Mouse (Mus musculus): Measurements from ENCODE around the gene Nup54. TPM values are rescaled to one million over a fixed set of nuclear protein-coding genes. Genes with fewer than 3 reads are reported as not detected.

The Nup54 gene
- polyA plus RNA-seq, 1 experiment = 13.4 TPM

GRCm38 (mm10) chr5:92392542-92392941, 42.5 kb downstream of the Nup54 start:
- no peaks in the 10 kb centered on the region for H3K27me3 ChIP-seq (ENCODE audit: control insufficient read depth, insufficient read depth, insufficient read length)
- no peaks in the 10 kb centered on the region for H3K36me3 ChIP-seq (ENCODE audit: control insufficient read depth, insufficient read depth)
- no peaks in the 10 kb centered on the region for H3K79me3 ChIP-seq (ENCODE audit: low read depth)
- no peak overlapping the region for H3ac ChIP-seq (ENCODE audit: control insufficient read depth, insufficient read length, low read depth)
- no peaks in the 10 kb centered on the region for H3K79me2 ChIP-seq (ENCODE audit: control insufficient read depth, insufficient read depth)
- TF ChIP-seq CTCF (IDR thresholded peaks at IDR 0.05; ENCODE audit: control insufficient read depth, insufficient read depth, insufficient read length) (no peak), MYOD1 (IDR thresholded peaks at IDR 0.05; ENCODE audit: control insufficient read depth, insufficient read length, low read depth) (no peak), FOSL1 (IDR thresholded peaks at IDR 0.05; ENCODE audit: insufficient read depth, low read length, poor library complexity, severe bottlenecking) (no peak), USF1 (IDR thresholded peaks at IDR 0.05; ENCODE audit: low read depth) (no peak), CEBPB (IDR thresholded peaks at IDR 0.05; ENCODE audit: low read depth) (no peak), MAX (IDR thresholded peaks at IDR 0.05) (no peak), MYOG (IDR thresholded peaks at IDR 0.05; ENCODE audit: control insufficient read depth, extremely low read depth, insufficient read length) (no peak)
- no peak overlapping the region for H3K4me3 ChIP-seq (ENCODE audit: insufficient read depth, poor library complexity, severe bottlenecking)

- no peak overlapping the region for H3K4me3 ChIP-seq (ENCODE audit: insufficient read depth, poor library complexity, severe bottlenecking)
- H3ac ChIP-seq (ENCODE audit: control insufficient read depth, insufficient read length, low read depth) = no peak overlapping the region
- no peaks in the 10 kb centered on the region for H3K36me3 ChIP-seq (ENCODE audit: control insufficient read depth, insufficient read depth)
- no peak for TF ChIP-seq MAX (IDR thresholded peaks at IDR 0.05)
- TF ChIP-seq CTCF (IDR thresholded peaks at IDR 0.05; ENCODE audit: control insufficient read depth, insufficient read depth, insufficient read length) = no peak
- TF ChIP-seq MYOG (IDR thresholded peaks at IDR 0.05; ENCODE audit: control insufficient read depth, extremely low read depth, insufficient read length) = no peak
- TF ChIP-seq FOSL1 (IDR thresholded peaks at IDR 0.05; ENCODE audit: insufficient read depth, low read length, poor library complexity, severe bottlenecking) = no peak
- no peak for TF ChIP-seq MYOD1 (IDR thresholded peaks at IDR 0.05; ENCODE audit: control insufficient read depth, insufficient read length, low read depth)
- TF ChIP-seq USF1 (IDR thresholded peaks at IDR 0.05; ENCODE audit: low read depth) = no peak
- no peak for TF ChIP-seq CEBPB (IDR thresholded peaks at IDR 0.05; ENCODE audit: low read depth)
- no peaks in the 10 kb centered on the region for H3K79me3 ChIP-seq (ENCODE audit: low read depth)
- H3K27me3 ChIP-seq (ENCODE audit: control insufficient read depth, insufficient read depth, insufficient read length) = no peaks in the 10 kb centered on the region
- H3K79me2 ChIP-seq (ENCODE audit: control insufficient read depth, insufficient read depth) = no peaks in the 10 kb centered on the region
These were observed 44.4 kb downstream of the Nup54 start for GRCm38 (mm10) chr5:92390615-92391014.

GRCm38 (mm10) chr5:92389977-92390376, 45.0 kb downstream of the Nup54 start:
- no peaks in the 10 kb centered on the region for H3K27me3 ChIP-seq (ENCODE audit: control insufficient read depth, insufficient read depth, insufficient read length)
- no peaks in the 10 kb centered on the region for H3K36me3 ChIP-seq (ENCODE audit: control insufficient read depth, insufficient read depth)
- no peaks in the 10 kb centered on the region for H3K79me3 ChIP-seq (ENCODE audit: low read depth)
- no peaks in the 10 kb centered on the region for H3K79me2 ChIP-seq (ENCODE audit: control insufficient read depth, insufficient read depth)
- TF ChIP-seq FOSL1 (IDR thresholded peaks at IDR 0.05; ENCODE audit: insufficient read depth, low read length, poor library complexity, severe bottlenecking) (no peak), MYOG (IDR thresholded peaks at IDR 0.05; ENCODE audit: control insufficient read depth, extremely low read depth, insufficient read length) (no peak), MAX (IDR thresholded peaks at IDR 0.05) (no peak), MYOD1 (IDR thresholded peaks at IDR 0.05; ENCODE audit: control insufficient read depth, insufficient read length, low read depth) (peak; percentile 95)
- no peak overlapping the region for H3K4me3 ChIP-seq (ENCODE audit: insufficient read depth, poor library complexity, severe bottlenecking)
- no peak overlapping the region for H3ac ChIP-seq (ENCODE audit: control insufficient read depth, insufficient read length, low read depth)

- H3K79me3 ChIP-seq (ENCODE audit: low read depth) = no peaks in the 10 kb centered on the region
- TF ChIP-seq USF1 (IDR thresholded peaks at IDR 0.05; ENCODE audit: low read depth) (no peak), MYOD1 (IDR thresholded peaks at IDR 0.05; ENCODE audit: control insufficient read depth, insufficient read length, low read depth) (no peak), CTCF (IDR thresholded peaks at IDR 0.05; ENCODE audit: control insufficient read depth, insufficient read depth, insufficient read length) (no peak), FOSL1 (IDR thresholded peaks at IDR 0.05; ENCODE audit: insufficient read depth, low read length, poor library complexity, severe bottlenecking) (no peak), MYOG (IDR thresholded peaks at IDR 0.05; ENCODE audit: control insufficient read depth, extremely low read depth, insufficient read length) (no peak), MAX (IDR thresholded peaks at IDR 0.05) (no peak), CEBPB (IDR thresholded peaks at IDR 0.05; ENCODE audit: low read depth) (no peak)
- no peaks in the 10 kb centered on the region for H3K79me2 ChIP-seq (ENCODE audit: control insufficient read depth, insufficient read depth)
- H3ac ChIP-seq (ENCODE audit: control insufficient read depth, insufficient read length, low read depth) = no peak overlapping the region
- no peaks in the 10 kb centered on the region for H3K36me3 ChIP-seq (ENCODE audit: control insufficient read depth, insufficient read depth)
- H3K4me3 ChIP-seq (ENCODE audit: insufficient read depth, poor library complexity, severe bottlenecking) = no peak overlapping the region
- no peaks in the 10 kb centered on the region for H3K27me3 ChIP-seq (ENCODE audit: control insufficient read depth, insufficient read depth, insufficient read length)
These were observed 47.6 kb downstream of the Nup54 start for GRCm38 (mm10) chr5:92387433-92387832.

- TF ChIP-seq FOSL1 (IDR thresholded peaks at IDR 0.05; ENCODE audit: insufficient read depth, low read length, poor library complexity, severe bottlenecking) (no peak), CTCF (IDR thresholded peaks at IDR 0.05; ENCODE audit: control insufficient read depth, insufficient read depth, insufficient read length) (no peak), MYOG (IDR thresholded peaks at IDR 0.05; ENCODE audit: control insufficient read depth, extremely low read depth, insufficient read length) (no peak), MYOD1 (IDR thresholded peaks at IDR 0.05; ENCODE audit: control insufficient read depth, insufficient read length, low read depth) (no peak), CEBPB (IDR thresholded peaks at IDR 0.05; ENCODE audit: low read depth) (no peak), USF1 (IDR thresholded peaks at IDR 0.05; ENCODE audit: low read depth) (no peak), MAX (IDR thresholded peaks at IDR 0.05) (no peak)
- H3K4me3 ChIP-seq (ENCODE audit: insufficient read depth, poor library complexity, severe bottlenecking) = no peak overlapping the region
- no peaks in the 10 kb centered on the region for H3K27me3 ChIP-seq (ENCODE audit: control insufficient read depth, insufficient read depth, insufficient read length)
- H3ac ChIP-seq (ENCODE audit: control insufficient read depth, insufficient read length, low read depth) = no peak overlapping the region
- no peaks in the 10 kb centered on the region for H3K36me3 ChIP-seq (ENCODE audit: control insufficient read depth, insufficient read depth)
- no peaks in the 10 kb centered on the region for H3K79me2 ChIP-seq (ENCODE audit: control insufficient read depth, insufficient read depth)
- H3K79me3 ChIP-seq (ENCODE audit: low read depth) = no peaks in the 10 kb centered on the region
These were observed 48.4 kb downstream of the Nup54 start for GRCm38 (mm10) chr5:92386643-92387042.

- no peaks in the 10 kb centered on the region for H3K36me3 ChIP-seq (ENCODE audit: control insufficient read depth, insufficient read depth)
- no peak overlapping the region for H3ac ChIP-seq (ENCODE audit: control insufficient read depth, insufficient read length, low read depth)
- no peak overlapping the region for H3K4me3 ChIP-seq (ENCODE audit: insufficient read depth, poor library complexity, severe bottlenecking)
- TF ChIP-seq FOSL1 (IDR thresholded peaks at IDR 0.05; ENCODE audit: insufficient read depth, low read length, poor library complexity, severe bottlenecking) (no peak), MYOG (IDR thresholded peaks at IDR 0.05; ENCODE audit: control insufficient read depth, extremely low read depth, insufficient read length) (no peak), MAX (IDR thresholded peaks at IDR 0.05) (no peak), CEBPB (IDR thresholded peaks at IDR 0.05; ENCODE audit: low read depth) (no peak), USF1 (IDR thresholded peaks at IDR 0.05; ENCODE audit: low read depth) (no peak), MYOD1 (IDR thresholded peaks at IDR 0.05; ENCODE audit: control insufficient read depth, insufficient read length, low read depth) (no peak), CTCF (IDR thresholded peaks at IDR 0.05; ENCODE audit: control insufficient read depth, insufficient read depth, insufficient read length) (no peak)
- no peaks in the 10 kb centered on the region for H3K79me2 ChIP-seq (ENCODE audit: control insufficient read depth, insufficient read depth)
- H3K27me3 ChIP-seq (ENCODE audit: control insufficient read depth, insufficient read depth, insufficient read length) = no peaks in the 10 kb centered on the region
- no peaks in the 10 kb centered on the region for H3K79me3 ChIP-seq (ENCODE audit: low read depth)
These were observed 48.9 kb downstream of the Nup54 start for GRCm38 (mm10) chr5:92386102-92386501.
